ENCODE assay signal across 25 mouse cellular contexts in genomic region chr19:48418356-48418755, GRCm38 (mm10).
A peak's percentile ranks its signal among the peaks of the same experiment; 100 is the strongest.
DNase-seq lines count a peak whose midpoint lies in the region; ATAC-seq and TF ChIP-seq lines count a peak whose summit lies in the region.
"Had no signal": no experiment of that assay in that cellular context is flagged by ENCODE, and none has a peak within 500 bp of the region (broad histone marks: within the 10 kb centered on the region; RNA-seq: fewer than 3 reads in every experiment).

No protein-coding gene starts in this region.

- TF ChIP-seq CTCF in heart, adult 2 months (IDR thresholded peaks at IDR 0.05): no peak

- peaks cover 4% of the 10 kb centered on the region; the same call in 1 of the 2 replicates for H3K4me1 ChIP-seq in forebrain, embryonic 13.5 days
- H3K4me1 ChIP-seq in forebrain, embryonic 11.5 days (replicated peaks; ENCODE audit: control insufficient read depth, insufficient read depth, low read length): no peaks in the 10 kb centered on the region
- no peaks in the 10 kb centered on the region for H3K4me1 ChIP-seq in heart, adult 2 months (ENCODE audit: control insufficient read depth, insufficient read depth, low read length)
- no peaks in the 10 kb centered on the region for H3K4me1 ChIP-seq in kidney, embryonic 16.5 days (ENCODE audit: insufficient read depth, low read length)
- H3K4me1 ChIP-seq: embryonic facial prominence, embryonic 13.5 days; embryonic facial prominence, embryonic 15.5 days; forebrain, embryonic 10.5 days had no signal

- H3K79me2 ChIP-seq in heart, adult 2 months (replicated peaks; ENCODE audit: control insufficient read depth, insufficient read depth, low read length): no peaks in the 10 kb centered on the region

- no peak overlapping the region for H3K4me3 ChIP-seq in forebrain, embryonic 13.5 days
- H3K4me3 ChIP-seq in forebrain, embryonic 11.5 days (ENCODE audit: low read depth, low read length): no peak overlapping the region
- no peak overlapping the region for H3K4me3 ChIP-seq in heart, adult 2 months
- no peak overlapping the region for H3K4me3 ChIP-seq in kidney, embryonic 16.5 days (ENCODE audit: low read length)
- H3K4me3 ChIP-seq: embryonic facial prominence, embryonic 13.5 days; embryonic facial prominence, embryonic 15.5 days; erythroblast, embryonic 14.5 days; forebrain, embryonic 10.5 days; forebrain, embryonic 15.5 days had no signal

- no peak for TF ChIP-seq EP300 in heart, adult 2 months (IDR thresholded peaks at IDR 0.05; ENCODE audit: insufficient read depth, low read depth, low read length)

- no peaks in the 10 kb centered on the region for H3K27me3 ChIP-seq in forebrain, embryonic 13.5 days
- H3K27me3 ChIP-seq in forebrain, embryonic 11.5 days (ENCODE audit: control insufficient read depth, insufficient read depth, low read length): no peaks in the 10 kb centered on the region
- H3K27me3 ChIP-seq in heart, adult 2 months (ENCODE audit: control insufficient read depth, insufficient read depth, low read length): no peaks in the 10 kb centered on the region
- H3K27me3 ChIP-seq in kidney, embryonic 16.5 days (ENCODE audit: insufficient read depth, low read length): no peaks in the 10 kb centered on the region
- H3K27me3 ChIP-seq: CH12.LX; embryonic facial prominence, embryonic 13.5 days; embryonic facial prominence, embryonic 15.5 days; forebrain, embryonic 15.5 days had no signal

- TF ChIP-seq POLR2A in heart, adult 2 months (IDR thresholded peaks at IDR 0.05; ENCODE audit: insufficient read depth, low read depth, low read length): no peak

- 68% methylated on average over 3 of the region's 3 CpGs for WGBS in forebrain, embryonic 13.5 days
- 83% methylated on average over 3 of the region's 3 CpGs for WGBS in forebrain, embryonic 11.5 days
- 50% methylated on average over 3 of the region's 3 CpGs for WGBS in heart, adult 2 months
- 82% methylated on average over 3 of the region's 3 CpGs for WGBS in kidney, embryonic 16.5 days

- intact Hi-C loops in heart, adult 2 months (cut with DNase I): no loop called here

- no peak overlapping the region for H3K27ac ChIP-seq in forebrain, embryonic 13.5 days
- no peak overlapping the region for H3K27ac ChIP-seq in forebrain, embryonic 11.5 days (ENCODE audit: low read depth, low read length)
- no peak overlapping the region for H3K27ac ChIP-seq in heart, adult 2 months
- no peak overlapping the region for H3K27ac ChIP-seq in kidney, embryonic 16.5 days (ENCODE audit: low read length)
- H3K27ac ChIP-seq: embryonic facial prominence, embryonic 13.5 days; embryonic facial prominence, embryonic 15.5 days; forebrain, embryonic 10.5 days; forebrain, embryonic 15.5 days had no signal

- no peak overlapping the region for H3K4me2 ChIP-seq in forebrain, embryonic 13.5 days
- H3K4me2 ChIP-seq in forebrain, embryonic 11.5 days (ENCODE audit: low read depth, low read length, severe bottlenecking): no peak overlapping the region
- no peak overlapping the region for H3K4me2 ChIP-seq in kidney, embryonic 16.5 days (replicated peaks; ENCODE audit: low read depth, low read length)
- H3K4me2 ChIP-seq: embryonic facial prominence, embryonic 13.5 days; embryonic facial prominence, embryonic 15.5 days; forebrain, embryonic 15.5 days had no signal

- H3K9me3 ChIP-seq in forebrain, embryonic 13.5 days (replicated peaks): no peaks in the 10 kb centered on the region
- no peaks in the 10 kb centered on the region for H3K9me3 ChIP-seq in forebrain, embryonic 11.5 days (ENCODE audit: control insufficient read depth, low read length)
- no peaks in the 10 kb centered on the region for H3K9me3 ChIP-seq in kidney, embryonic 16.5 days (ENCODE audit: low read length)
- H3K9me3 ChIP-seq: embryonic facial prominence, embryonic 13.5 days; embryonic facial prominence, embryonic 15.5 days; forebrain, embryonic 10.5 days; forebrain, embryonic 15.5 days had no signal

- H3K36me3 ChIP-seq in forebrain, embryonic 13.5 days (ENCODE audit: poor library complexity, severe bottlenecking): no peaks in the 10 kb centered on the region
- no peaks in the 10 kb centered on the region for H3K36me3 ChIP-seq in forebrain, embryonic 11.5 days (ENCODE audit: control insufficient read depth, insufficient read depth, low read length)
- no peaks in the 10 kb centered on the region for H3K36me3 ChIP-seq in heart, adult 2 months (ENCODE audit: control insufficient read depth, insufficient read depth, low read length)
- no peaks in the 10 kb centered on the region for H3K36me3 ChIP-seq in kidney, embryonic 16.5 days (ENCODE audit: insufficient read depth, low read length)
- H3K36me3 ChIP-seq: embryonic facial prominence, embryonic 13.5 days; embryonic facial prominence, embryonic 15.5 days; forebrain, embryonic 10.5 days; forebrain, embryonic 15.5 days; G1E had no signal

- no peak for DNase-seq in forebrain, embryonic 11.5 days (ENCODE audit: low spot score)
- DNase-seq in heart, adult 11 months: peak; percentile 24
- no peak for DNase-seq in heart, adult 2 months
- DNase-seq: adrenal gland, adult 2 months; adrenal gland, postnatal 10 days; adrenal gland, postnatal 25 days; B cell, adult 2 months; cerebellum, adult 11 months; cerebellum, adult 18-20 months; cerebellum, adult 8-10 months; cerebellum, adult 9-11 months; cerebellum, postnatal 36 days; embryo, embryonic 11 days had no signal

- no peak overlapping the region for H3K9ac ChIP-seq in forebrain, embryonic 13.5 days
- H3K9ac ChIP-seq in forebrain, embryonic 11.5 days (ENCODE audit: low read length): no peak overlapping the region
- H3K9ac ChIP-seq in heart, adult 2 months (ENCODE audit: low read depth, low read length): no peak overlapping the region
- no peak overlapping the region for H3K9ac ChIP-seq in kidney, embryonic 16.5 days (replicated peaks; ENCODE audit: low read length)
- H3K9ac ChIP-seq: embryonic facial prominence, embryonic 13.5 days; embryonic facial prominence, embryonic 15.5 days; forebrain, embryonic 15.5 days had no signal

- ATAC-seq in forebrain, embryonic 13.5 days: 0 out of 2 replicates have a peak, but pooled peaks have one; percentile 21
- ATAC-seq in forebrain, embryonic 11.5 days (replicated peaks; ENCODE audit: low FRiP score): no peak
- no peak for ATAC-seq in kidney, embryonic 16.5 days (ENCODE audit: low FRiP score, low TSS enrichment)
- ATAC-seq: activated CD4-positive, CD25-positive, alpha-beta regulatory T cell, adult 4 months; CD4-positive, CD25-positive, alpha-beta regulatory T cell, adult 4 months; forebrain, embryonic 15.5 days; Patski had no signal
